Mouse (Mus musculus): ENCODE data around the gene Gm4907. TPM values are rescaled to one million over a fixed set of nuclear protein-coding genes. Genes with fewer than 3 reads are reported as not detected.
"Not testable (repeated sequence)": the region's sequence is repeated elsewhere in the genome, so short reads cannot be mapped to it uniquely, and the experiment has no call there.

The Gm4907 gene
- not detected in 2 replicates for polyA plus RNA-seq (2015; fragmentation: Nextera tagmentation; extraction: Ambion mirVana)

DNA sequence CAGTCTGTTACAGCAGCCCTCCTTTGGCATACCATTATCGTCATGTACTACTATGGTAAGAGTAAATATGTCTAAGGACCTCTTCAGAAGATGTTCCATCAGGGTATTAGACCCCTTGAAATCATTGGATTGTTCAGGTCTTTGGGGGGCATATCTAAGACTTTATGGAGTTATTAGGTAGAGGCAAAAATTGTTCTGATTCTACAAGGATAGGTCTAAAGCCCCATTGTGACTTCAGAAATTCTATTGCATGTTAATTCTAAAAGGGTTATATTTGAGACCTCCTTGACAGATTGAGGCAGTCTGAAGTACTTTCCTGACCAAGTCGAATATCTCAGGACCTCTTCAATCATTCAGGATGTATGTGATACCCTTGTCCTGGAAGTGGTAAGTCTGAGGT, at the start of gene Gm4907:
Gene Gm4907 (plus strand): TSS at position 301 of the 400 bp plus-strand sequence.
- 59% methylated on average over 2 of the region's 2 CpGs for WGBS

DNA sequence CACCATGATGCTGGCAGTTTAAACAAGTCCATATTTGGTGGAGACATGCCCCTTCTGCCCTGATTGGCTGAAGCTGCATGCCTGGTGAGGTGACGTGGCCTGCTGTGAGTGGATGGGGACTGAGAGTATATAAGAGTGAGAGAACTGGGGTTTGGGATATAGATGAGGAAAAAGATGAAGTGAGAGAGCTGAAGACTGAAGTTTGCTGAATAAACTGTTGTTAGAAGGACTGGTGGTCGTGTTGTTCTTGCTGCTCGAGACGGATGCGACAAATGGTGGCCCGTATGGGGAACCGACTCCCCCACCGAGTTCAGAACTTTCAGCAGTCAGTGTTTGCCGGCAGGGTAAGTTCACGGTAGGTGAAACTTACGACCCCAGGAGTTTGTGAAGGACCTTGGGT, 48.6 kb upstream of the Gm4907 start:
- ATAC-seq (replicated peaks) = not testable (repeated sequence)

More for the DNA sequence above, at the start of gene Gm4907:
- not testable (repeated sequence) for ATAC-seq (replicated peaks); H3K9me3 ChIP-seq; H3K27ac ChIP-seq (replicated peaks); H3K36me3 ChIP-seq; H3K4me1 ChIP-seq; H3K4me2 ChIP-seq (replicated peaks); H3K27me3 ChIP-seq; H3K9ac ChIP-seq (replicated peaks); H3K4me3 ChIP-seq

DNA sequence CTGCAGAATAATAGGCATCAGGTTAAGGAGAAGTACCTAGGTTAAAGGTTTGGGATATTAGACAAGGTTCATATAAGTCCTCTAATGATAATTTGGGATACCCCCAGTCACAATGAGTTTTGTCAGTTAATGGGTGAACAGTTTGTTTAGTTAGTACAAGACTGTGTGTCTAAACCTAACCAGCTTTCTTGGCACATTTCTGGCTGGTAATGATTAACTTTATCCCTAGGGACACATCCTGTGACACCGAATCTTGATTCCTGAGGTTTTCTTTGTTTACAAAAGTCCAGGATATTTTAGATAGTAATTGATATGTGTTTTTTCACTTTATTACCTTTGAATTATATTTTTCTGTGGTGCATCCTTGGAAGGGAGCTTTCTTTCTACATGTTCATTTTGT, 41.4 kb upstream of the Gm4907 start:
- Histone ChIP-seq H3K36me3 (no peaks in the 10 kb centered on the region), H3K9ac (replicated peaks) (no peak overlapping the region), H3K4me3 (no peak overlapping the region), H3K27ac (replicated peaks) (no peak overlapping the region), H3K4me1 (no peaks in the 10 kb centered on the region), H3K27me3 (no peaks in the 10 kb centered on the region), H3K9me3 (no peaks in the 10 kb centered on the region), H3K4me2 (replicated peaks) (no peak overlapping the region)
- ATAC-seq (replicated peaks) = no peak
- WGBS = 83% methylated on average over 1 of the region's 1 CpGs

More for the DNA sequence above, 48.6 kb upstream of the Gm4907 start:
- H3K4me1 ChIP-seq; H3K27ac ChIP-seq (replicated peaks); H3K4me3 ChIP-seq; H3K4me2 ChIP-seq (replicated peaks); H3K27me3 ChIP-seq; H3K9ac ChIP-seq (replicated peaks); H3K9me3 ChIP-seq; H3K36me3 ChIP-seq: not testable (repeated sequence)
- WGBS = 92% methylated on average over 11 of the region's 11 CpGs

- H3K9ac ChIP-seq (replicated peaks) = no peak overlapping the region
- no peak overlapping the region for H3K4me3 ChIP-seq
- WGBS = 53% methylated on average over 2 of the region's 2 CpGs
- no peaks in the 10 kb centered on the region for H3K27me3 ChIP-seq
- no peaks in the 10 kb centered on the region for H3K9me3 ChIP-seq
- no peak overlapping the region for H3K27ac ChIP-seq (replicated peaks)
- no peaks in the 10 kb centered on the region for H3K4me1 ChIP-seq
- no peak overlapping the region for H3K4me2 ChIP-seq (replicated peaks)
- ATAC-seq (replicated peaks) = no peak
- no peaks in the 10 kb centered on the region for H3K36me3 ChIP-seq
These were observed 71.8 kb downstream of the Gm4907 start for GRCm38 (mm10) chrX:23954161-23954560.

Other genes starting within 250 kb of the Gm4907 start
- gene Wdr44, start 189.5 kb upstream of the Gm4907 start, polyA plus RNA-seq (2015; fragmentation: Nextera tagmentation; extraction: Ambion mirVana) = 16.7 and 17.4 TPM in 2 replicates
- not detected in 2 replicates for gene Gm4985, start 76.4 kb downstream of the Gm4907 start, polyA plus RNA-seq (2015; fragmentation: Nextera tagmentation; extraction: Ambion mirVana)

Measured in forebrain, embryonic 15.5 days (tissue).